In the genomic region with DNA sequence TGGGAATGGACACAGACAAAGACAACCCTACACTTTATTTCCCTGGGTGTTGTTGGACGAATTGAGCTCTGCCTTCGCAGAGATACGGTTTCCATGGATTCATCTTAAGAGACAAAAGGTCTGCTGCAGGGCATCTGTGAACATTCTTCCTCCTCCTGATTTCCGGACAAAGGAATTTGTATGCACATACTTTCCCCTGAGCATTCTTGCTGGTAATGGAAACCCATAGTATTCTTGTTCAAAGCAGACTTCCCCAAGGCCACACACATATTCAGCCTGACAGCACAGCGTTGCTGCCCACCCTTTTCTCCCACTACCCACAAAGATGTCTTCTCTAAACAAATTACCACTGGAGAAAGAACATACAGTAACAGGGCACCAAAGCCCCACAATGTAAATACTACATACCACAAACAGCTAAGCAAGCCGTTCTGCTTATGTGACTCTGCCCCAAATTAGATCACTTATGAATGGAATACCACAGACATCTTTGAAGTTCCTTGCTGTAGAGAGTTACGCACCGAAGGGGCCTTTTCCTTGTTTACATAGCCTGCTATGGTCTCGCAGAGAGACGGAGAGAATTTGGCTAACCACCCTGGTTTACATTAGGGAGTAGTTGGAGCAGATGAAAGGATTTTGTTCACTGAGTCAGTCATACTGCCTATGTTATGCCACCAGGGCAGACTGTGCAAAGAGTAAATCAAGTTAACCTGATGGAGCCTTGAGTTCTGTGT, we compare ENCODE assay signal across 12 mouse cellular contexts.
A peak's percentile ranks its signal among the peaks of the same experiment; 100 is the strongest.
DNase-seq lines count a peak whose midpoint lies in the region; ATAC-seq and TF ChIP-seq lines count a peak whose summit lies in the region.
"Had no signal": no experiment of that assay in that cellular context is flagged by ENCODE, and none has a peak within 500 bp of the region (broad histone marks: within the 10 kb centered on the region; RNA-seq: fewer than 3 reads in every experiment).

No protein-coding gene starts in this region.

- no peak for TF ChIP-seq CTCF in Patski (IDR thresholded peaks at IDR 0.05)

- H3K9ac ChIP-seq in hindbrain, embryonic 11.5 days (ENCODE audit: low read depth, low read length): no peak overlapping the region
- no peak overlapping the region for H3K9ac ChIP-seq in hindbrain, embryonic 13.5 days
- H3K9ac ChIP-seq in embryonic facial prominence, embryonic 13.5 days: no peak overlapping the region
- no peak overlapping the region for H3K9ac ChIP-seq in midbrain, embryonic 13.5 days (replicated peaks)
- no peak overlapping the region for H3K9ac ChIP-seq in liver, embryonic 11.5 days (ENCODE audit: low read depth, low read length)
- H3K9ac ChIP-seq in liver, embryonic 12.5 days: no peak overlapping the region
- H3K9ac ChIP-seq: forebrain, embryonic 13.5 days; liver, postnatal 0 days had no signal

- POLR2A ChIA-PET in Patski (lab: Charles Lee): no interaction called here

- H3K27me3 ChIP-seq in hindbrain, embryonic 11.5 days (ENCODE audit: control insufficient read depth, insufficient read depth, low read length): no peaks in the 10 kb centered on the region
- H3K27me3 ChIP-seq in hindbrain, embryonic 13.5 days: no peaks in the 10 kb centered on the region
- H3K27me3 ChIP-seq in Patski: no peaks in the 10 kb centered on the region
- H3K27me3 ChIP-seq in embryonic facial prominence, embryonic 13.5 days: no peaks in the 10 kb centered on the region
- no peaks in the 10 kb centered on the region for H3K27me3 ChIP-seq in midbrain, embryonic 13.5 days
- H3K27me3 ChIP-seq in liver, embryonic 11.5 days (replicated peaks; ENCODE audit: control insufficient read depth, insufficient read depth, low read length): no peaks in the 10 kb centered on the region
- no peaks in the 10 kb centered on the region for H3K27me3 ChIP-seq in liver, embryonic 12.5 days (replicated peaks)
- H3K27me3 ChIP-seq: forebrain, embryonic 13.5 days had no signal

- H3K4me3 ChIP-seq in hindbrain, embryonic 11.5 days (ENCODE audit: low read depth, low read length): no peak overlapping the region
- H3K4me3 ChIP-seq in hindbrain, embryonic 13.5 days: no peak overlapping the region
- no peak overlapping the region for H3K4me3 ChIP-seq in embryonic facial prominence, embryonic 13.5 days
- no peak overlapping the region for H3K4me3 ChIP-seq in midbrain, embryonic 13.5 days (replicated peaks)
- no peak overlapping the region for H3K4me3 ChIP-seq in liver, embryonic 11.5 days (ENCODE audit: low read depth, low read length)
- H3K4me3 ChIP-seq in liver, embryonic 12.5 days: no peak overlapping the region
- H3K4me3 ChIP-seq: forebrain, embryonic 13.5 days; myocyte had no signal

- in situ Hi-C loops in Patski (cut with MboI; ENCODE audit: low pct_unique_long_range_greater_than_20kb): loop anchor here (25.0 kb wide), 1 partner anchor 1219 kb away; no protein-coding TSS in a partner anchor

- H3K9me3 ChIP-seq in hindbrain, embryonic 11.5 days (ENCODE audit: control insufficient read depth, low read length): no peaks in the 10 kb centered on the region
- no peaks in the 10 kb centered on the region for H3K9me3 ChIP-seq in hindbrain, embryonic 13.5 days
- no peaks in the 10 kb centered on the region for H3K9me3 ChIP-seq in embryonic facial prominence, embryonic 13.5 days
- H3K9me3 ChIP-seq in midbrain, embryonic 13.5 days: no peaks in the 10 kb centered on the region
- H3K9me3 ChIP-seq in liver, embryonic 11.5 days (ENCODE audit: control insufficient read depth, low read length): no peaks in the 10 kb centered on the region
- no peaks in the 10 kb centered on the region for H3K9me3 ChIP-seq in liver, embryonic 12.5 days (replicated peaks)
- H3K9me3 ChIP-seq: forebrain, embryonic 13.5 days had no signal

- peaks cover 2% of the 10 kb centered on the region; the same call in 1 of the 2 replicates for H3K4me1 ChIP-seq in hindbrain, embryonic 11.5 days (replicated peaks; ENCODE audit: control insufficient read depth, insufficient read depth, low read length)
- H3K4me1 ChIP-seq in hindbrain, embryonic 13.5 days (replicated peaks): peaks cover 9% of the 10 kb centered on the region
- peaks cover 24% of the 10 kb centered on the region for H3K4me1 ChIP-seq in embryonic facial prominence, embryonic 13.5 days
- H3K4me1 ChIP-seq in midbrain, embryonic 13.5 days (replicated peaks): peaks cover 22% of the 10 kb centered on the region
- H3K4me1 ChIP-seq in liver, embryonic 11.5 days (replicated peaks; ENCODE audit: control insufficient read depth, insufficient read depth, low read length): no peaks in the 10 kb centered on the region
- no peaks in the 10 kb centered on the region for H3K4me1 ChIP-seq in liver, embryonic 12.5 days
- H3K4me1 ChIP-seq: forebrain, embryonic 13.5 days had no signal

- H3K27ac ChIP-seq in hindbrain, embryonic 11.5 days (ENCODE audit: low read depth, low read length): peak overlapping the region; percentile 45; the same call in 1 of the 2 replicates
- H3K27ac ChIP-seq in hindbrain, embryonic 13.5 days: no peak overlapping the region
- H3K27ac ChIP-seq in embryonic facial prominence, embryonic 13.5 days: peak overlapping the region; percentile 58
- 0 out of 2 replicates have a peak overlapping the region, but pooled peaks have one; percentile 59 for H3K27ac ChIP-seq in midbrain, embryonic 13.5 days
- H3K27ac ChIP-seq in liver, embryonic 11.5 days (ENCODE audit: low read depth, low read length): no peak overlapping the region
- H3K27ac ChIP-seq in liver, embryonic 12.5 days: no peak overlapping the region
- H3K27ac ChIP-seq: forebrain, embryonic 13.5 days had no signal

- DNase-seq in hindbrain, embryonic 11.5 days (ENCODE audit: low spot score): peak; percentile 30
- DNase-seq in Patski (ENCODE audit: low read depth, low spot score): peak; percentile 24
- no peak for DNase-seq in liver, embryonic 11.5 days (ENCODE audit: low spot score)
- no peak for DNase-seq in right cerebral cortex, postnatal 14 days
- DNase-seq: cerebellum, postnatal 36 days; liver, postnatal 0 days had no signal

- 29% methylated on average over 10 of the region's 10 CpGs for WGBS in hindbrain, embryonic 11.5 days
- WGBS in hindbrain, embryonic 13.5 days: 30% methylated on average over 10 of the region's 10 CpGs
- WGBS in embryonic facial prominence, embryonic 13.5 days: 5% methylated on average over 10 of the region's 10 CpGs
- 31% methylated on average over 10 of the region's 10 CpGs for WGBS in midbrain, embryonic 13.5 days
- WGBS in liver, embryonic 11.5 days: 64% methylated on average over 10 of the region's 10 CpGs
- WGBS in liver, embryonic 12.5 days (ENCODE audit: insufficient replicate concordance): 62% methylated on average over 10 of the region's 10 CpGs

- CTCF ChIA-PET in Patski (lab: Charles Lee): no interaction called here

- no peak for ATAC-seq in hindbrain, embryonic 11.5 days (ENCODE audit: low FRiP score)
- no peak for ATAC-seq in hindbrain, embryonic 13.5 days (ENCODE audit: low FRiP score)
- peak; percentile 35 for ATAC-seq in Patski
- peak; percentile 76 for ATAC-seq in embryonic facial prominence, embryonic 13.5 days (ENCODE audit: insufficient number of reproducible peaks, insufficient read depth, low FRiP score, low TSS enrichment, low read depth)
- no peak for ATAC-seq in midbrain, embryonic 13.5 days
- ATAC-seq in liver, embryonic 11.5 days (replicated peaks; ENCODE audit: low FRiP score): no peak
- no peak for ATAC-seq in liver, embryonic 12.5 days
- ATAC-seq: forebrain, embryonic 13.5 days; liver, postnatal 0 days had no signal

- H3K36me3 ChIP-seq in hindbrain, embryonic 11.5 days (ENCODE audit: control insufficient read depth, insufficient read depth, low read length): no peaks in the 10 kb centered on the region
- H3K36me3 ChIP-seq in hindbrain, embryonic 13.5 days: no peaks in the 10 kb centered on the region
- no peaks in the 10 kb centered on the region for H3K36me3 ChIP-seq in embryonic facial prominence, embryonic 13.5 days
- no peaks in the 10 kb centered on the region for H3K36me3 ChIP-seq in midbrain, embryonic 13.5 days
- no peaks in the 10 kb centered on the region for H3K36me3 ChIP-seq in liver, embryonic 11.5 days (ENCODE audit: control insufficient read depth, insufficient read depth, low read length)
- no peaks in the 10 kb centered on the region for H3K36me3 ChIP-seq in liver, embryonic 12.5 days

- H3K4me2 ChIP-seq in hindbrain, embryonic 11.5 days (replicated peaks; ENCODE audit: low read depth, low read length): no peak overlapping the region
- no peak overlapping the region for H3K4me2 ChIP-seq in hindbrain, embryonic 13.5 days
- H3K4me2 ChIP-seq in embryonic facial prominence, embryonic 13.5 days: 0 out of 2 replicates have a peak overlapping the region, but pooled peaks have one; percentile 9
- no peak overlapping the region for H3K4me2 ChIP-seq in midbrain, embryonic 13.5 days (replicated peaks)
- no peak overlapping the region for H3K4me2 ChIP-seq in liver, embryonic 11.5 days
- no peak overlapping the region for H3K4me2 ChIP-seq in liver, embryonic 12.5 days
- H3K4me2 ChIP-seq: forebrain, embryonic 13.5 days had no signal

Comparison
In these comparisons a context has a peak if more than half of its experiments do, and no peak if none do; other contexts are left out.
1. H3K27ac ChIP-seq: peak in hindbrain, embryonic 11.5 days (single experiment), embryonic facial prominence, embryonic 13.5 days (single experiment) and midbrain, embryonic 13.5 days (single experiment); none in hindbrain, embryonic 13.5 days (single experiment), liver, embryonic 11.5 days (single experiment) and liver, embryonic 12.5 days (single experiment).
2. ATAC-seq: peak in Patski (single experiment) and embryonic facial prominence, embryonic 13.5 days (single experiment); none in hindbrain, embryonic 11.5 days (single experiment), hindbrain, embryonic 13.5 days (single experiment), midbrain, embryonic 13.5 days (single experiment), liver, embryonic 11.5 days (single experiment) and liver, embryonic 12.5 days (single experiment).
3. DNase-seq: peak in hindbrain, embryonic 11.5 days (single experiment) and Patski (single experiment); none in liver, embryonic 11.5 days (single experiment) and right cerebral cortex, postnatal 14 days (single experiment).